Comparison of ENCODE assay signal across 12 mouse cellular contexts in the genomic region with DNA sequence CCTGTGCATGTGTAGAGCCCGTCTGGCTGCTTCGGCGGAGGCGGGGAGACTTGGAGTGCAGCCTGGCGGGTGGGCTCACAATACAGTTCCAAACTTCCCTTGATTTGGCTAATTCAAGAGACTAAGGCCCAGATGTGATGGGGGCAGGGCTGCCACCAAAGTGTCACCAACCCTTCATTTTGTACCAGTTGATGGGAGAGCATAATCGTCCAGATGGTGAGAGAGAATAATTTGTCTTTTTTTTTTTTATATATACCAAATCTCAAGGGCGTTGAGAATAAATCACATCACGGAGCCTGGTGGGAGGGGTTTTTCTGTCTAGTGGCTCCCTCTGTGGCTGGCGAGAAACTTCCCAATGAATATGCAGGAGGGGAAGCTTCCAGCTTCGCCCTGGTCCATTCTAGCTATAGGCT. TPM values are rescaled to one million over a fixed set of nuclear protein-coding genes. Genes with fewer than 3 reads are reported as not detected.
DNase-seq lines count a peak whose midpoint lies in the region; ATAC-seq lines count a peak whose summit lies in the region.
"Had no signal": no experiment of that assay in that cellular context is flagged by ENCODE, and none has a peak within 500 bp of the region (broad histone marks: within the 10 kb centered on the region; RNA-seq: fewer than 3 reads in every experiment).

No protein-coding gene starts in this region.

- no peaks in the 10 kb centered on the region for H3K27me3 ChIP-seq in forebrain, embryonic 14.5 days (replicated peaks; ENCODE audit: control insufficient read depth, insufficient read depth, low read length)
- H3K27me3 ChIP-seq: limb, embryonic 13.5 days; stomach, embryonic 15.5 days had no signal

- H3K4me3 ChIP-seq in forebrain, embryonic 14.5 days (ENCODE audit: low read depth, low read length) = no peak overlapping the region
- H3K4me3 ChIP-seq: limb, embryonic 13.5 days; stomach, embryonic 15.5 days had no signal

- WGBS in forebrain, embryonic 14.5 days = 19% methylated on average over 10 of the region's 10 CpGs

- H3K36me3 ChIP-seq in forebrain, embryonic 14.5 days (ENCODE audit: control insufficient read depth, insufficient read depth, low read length) = no peaks in the 10 kb centered on the region
- H3K36me3 ChIP-seq: limb, embryonic 13.5 days; stomach, embryonic 15.5 days had no signal

- peak overlapping the region; percentile 14; the same call in 1 of the 2 replicates for H3K4me2 ChIP-seq in forebrain, embryonic 14.5 days (ENCODE audit: low read length)
- H3K4me2 ChIP-seq: limb, embryonic 13.5 days; stomach, embryonic 15.5 days had no signal

- H3K9me3 ChIP-seq in forebrain, embryonic 14.5 days (replicated peaks; ENCODE audit: control insufficient read depth, low read length) = no peaks in the 10 kb centered on the region
- H3K9me3 ChIP-seq: limb, embryonic 13.5 days; stomach, embryonic 15.5 days had no signal

- no peak overlapping the region for H3K9ac ChIP-seq in forebrain, embryonic 14.5 days (ENCODE audit: low read length)
- H3K9ac ChIP-seq: limb, embryonic 13.5 days; stomach, embryonic 15.5 days had no signal

- peak; percentile 82 for DNase-seq in layer of hippocampus, adult 11-12 months (ENCODE audit: low spot score)
- no peak for DNase-seq in layer of hippocampus, adult 9-10 months (ENCODE audit: low spot score)
- peak; percentile 94 for DNase-seq in forebrain, embryonic 14.5 days (ENCODE audit: low spot score)
- peak; percentile 81 to 84 for DNase-seq in layer of hippocampus, adult 8-10 months (ENCODE audit: low spot score in 2 of 2)
- peak; percentile 88 to 92 for DNase-seq in right cerebral cortex, postnatal 10 days (ENCODE audit: low spot score in 2 of 2)
- DNase-seq in ovary, postnatal 36 days (ENCODE audit: low spot score) = no peak
- no peak for DNase-seq in embryo, embryonic 10.5 days (ENCODE audit: low spot score)
- DNase-seq in adrenal gland, adult (ENCODE audit: inconsistent age in 2 of 2, low spot score in 1 of 2) = no peak
- DNase-seq: cerebellum, adult 8-10 months had no signal

- ATAC-seq in forebrain, embryonic 14.5 days = peak; percentile 88
- ATAC-seq: inflammation-experienced regulatory T-cells, adult 6 months had no signal

- H3K27ac ChIP-seq in forebrain, embryonic 14.5 days (ENCODE audit: low read depth, low read length) = peak overlapping the region; percentile 88
- H3K27ac ChIP-seq: limb, embryonic 13.5 days; stomach, embryonic 15.5 days had no signal

- peaks cover 29% of the 10 kb centered on the region for H3K4me1 ChIP-seq in forebrain, embryonic 14.5 days (ENCODE audit: control insufficient read depth, insufficient read depth, low read length)
- H3K4me1 ChIP-seq: limb, embryonic 13.5 days had no signal

RNA-seq across cellular contexts. Expression of a gene that starts 24.4 kb away (rescaled TPM):
- polyA plus RNA-seq in forebrain, embryonic 14.5 days (2014; fragmentation: Nextera tagmentation; extraction: Ambion mirVana) = 40.5 and 42.7 TPM in 2 replicates
- 10 to 100 TPM; 11.8 to 21.0 (median 17.4) TPM for total RNA-seq in layer of hippocampus, adult 8-10 months (2022)

RNA-seq across cellular contexts. Expression of a gene that starts 43.0 kb away (rescaled TPM):
- 31.6 and 33.3 TPM in 2 replicates for polyA plus RNA-seq in forebrain, embryonic 14.5 days (2014; fragmentation: Nextera tagmentation; extraction: Ambion mirVana)
- total RNA-seq in layer of hippocampus, adult 8-10 months (2022) = 10 to 100 TPM; 31.2 to 38.3 (median 35.3) TPM

Comparison
In these comparisons a context has a peak if more than half of its experiments do, and no peak if none do; other contexts are left out.
1. DNase-seq: peak in layer of hippocampus, adult 11-12 months (single experiment), forebrain, embryonic 14.5 days (single experiment), layer of hippocampus, adult 8-10 months (2 of 2) and right cerebral cortex, postnatal 10 days (2 of 2); none in layer of hippocampus, adult 9-10 months (single experiment), ovary, postnatal 36 days (single experiment), embryo, embryonic 10.5 days (single experiment) and adrenal gland, adult (0 of 2).